Mouse (Mus musculus): ENCODE data around the gene Rnf24. TPM values are rescaled to one million over a fixed set of nuclear protein-coding genes. Genes with fewer than 3 reads are reported as not detected.

The Rnf24 gene
- total RNA-seq, 1 experiment = 4.3 TPM

GRCm38 (mm10) chr2:131351968-131352746, 535 bp downstream of the Rnf24 start:
- Histone ChIP-seq H3K4me3 (ENCODE audit: insufficient read depth in 1 of 2, low read depth in 1 of 2, low read length in 2 of 2, poor library complexity in 1 of 2, severe bottlenecking in 1 of 2) (peak overlapping the region; percentile 85 to 93), H3K4me1 (ENCODE audit: control insufficient read depth in 2 of 2, insufficient read depth in 2 of 2, low read length in 2 of 2, poor library complexity in 1 of 2) (peaks cover 0 to 2% of the 10 kb centered on the region in 2 experiments; a peak in 3 of 4 replicates), H3K9me3 (ENCODE audit: control insufficient read depth, insufficient read depth, low read depth, low read length) (no peaks in the 10 kb centered on the region), H3K9ac (ENCODE audit: insufficient read depth, low read depth, low read length, poor library complexity, severe bottlenecking) (peak overlapping the region; percentile 86), H3K36me3 (ENCODE audit: control insufficient read depth, insufficient read depth, low read length, poor library complexity, severe bottlenecking) (no peaks in the 10 kb centered on the region), H3K27ac (ENCODE audit: insufficient read depth, low read depth, low read length, poor library complexity, severe bottlenecking) (no peak overlapping the region)
- TF ChIP-seq HCFC1 (IDR thresholded peaks at IDR 0.05; ENCODE audit: borderline replicate concordance, insufficient read depth, low read length) (no peak), CHD2 (IDR thresholded peaks at IDR 0.05; ENCODE audit: low read depth, low read length) (no peak), ZNF384 (IDR thresholded peaks at IDR 0.05; ENCODE audit: low read depth, low read length) (no peak), MAFK (IDR thresholded peaks at IDR 0.05; ENCODE audit: insufficient read depth, low read depth, low read length) (no peak), ZC3H11A (IDR thresholded peaks at IDR 0.05; ENCODE audit: borderline replicate concordance, low read depth, low read length) (no peak)
- in situ Hi-C loops (cut with MboI; ENCODE audit: low sequenced_read_pairs in 2 of 2, unreplicated experiment in 2 of 2) = no loop called here
- DNase-seq (ENCODE audit: low read depth, low spot score) = no peak

- H3K36me3 ChIP-seq (ENCODE audit: control insufficient read depth, insufficient read depth, low read length, poor library complexity, severe bottlenecking) = no peaks in the 10 kb centered on the region
- in situ Hi-C loops (cut with MboI; ENCODE audit: low sequenced_read_pairs in 2 of 2, unreplicated experiment in 2 of 2) = no loop called here
- no peak overlapping the region for H3K27ac ChIP-seq (ENCODE audit: insufficient read depth, low read depth, low read length, poor library complexity, severe bottlenecking)
- peaks cover 0 to 2% of the 10 kb centered on the region in 2 experiments; a peak in 3 of 4 replicates for H3K4me1 ChIP-seq (ENCODE audit: control insufficient read depth in 2 of 2, insufficient read depth in 2 of 2, low read length in 2 of 2, poor library complexity in 1 of 2)
- DNase-seq (ENCODE audit: low read depth, low spot score) = no peak
- H3K9ac ChIP-seq (ENCODE audit: insufficient read depth, low read depth, low read length, poor library complexity, severe bottlenecking) = no peak overlapping the region; the same call in 1 of the 2 replicates
- no peaks in the 10 kb centered on the region for H3K9me3 ChIP-seq (ENCODE audit: control insufficient read depth, insufficient read depth, low read depth, low read length)
- TF ChIP-seq MAFK (IDR thresholded peaks at IDR 0.05; ENCODE audit: insufficient read depth, low read depth, low read length) (no peak), HCFC1 (IDR thresholded peaks at IDR 0.05; ENCODE audit: borderline replicate concordance, insufficient read depth, low read length) (no peak), ZNF384 (IDR thresholded peaks at IDR 0.05; ENCODE audit: low read depth, low read length) (no peak), ZC3H11A (IDR thresholded peaks at IDR 0.05; ENCODE audit: borderline replicate concordance, low read depth, low read length) (no peak), CHD2 (IDR thresholded peaks at IDR 0.05; ENCODE audit: low read depth, low read length) (no peak)
- H3K4me3 ChIP-seq (ENCODE audit: insufficient read depth in 1 of 2, low read depth in 1 of 2, low read length in 2 of 2, poor library complexity in 1 of 2, severe bottlenecking in 1 of 2) = peak overlapping the region; percentile 85 to 93; a peak in 3 of 4 replicates
These were observed 1.2 kb downstream of the Rnf24 start for GRCm38 (mm10) chr2:131351471-131351870.

- no peak overlapping the region for H3K4me3 ChIP-seq (ENCODE audit: insufficient read depth in 1 of 2, low read depth in 1 of 2, low read length in 2 of 2, poor library complexity in 1 of 2, severe bottlenecking in 1 of 2)
- H3K4me1 ChIP-seq (ENCODE audit: control insufficient read depth in 2 of 2, insufficient read depth in 2 of 2, low read length in 2 of 2, poor library complexity in 1 of 2) = peaks cover 0 to 2% of the 10 kb centered on the region in 2 experiments; a peak in 3 of 4 replicates
- DNase-seq (ENCODE audit: low read depth, low spot score) = no peak
- TF ChIP-seq ZC3H11A (IDR thresholded peaks at IDR 0.05; ENCODE audit: borderline replicate concordance, low read depth, low read length) = no peak
- TF ChIP-seq HCFC1 (IDR thresholded peaks at IDR 0.05; ENCODE audit: borderline replicate concordance, insufficient read depth, low read length) = no peak
- TF ChIP-seq ZNF384 (IDR thresholded peaks at IDR 0.05; ENCODE audit: low read depth, low read length) = no peak
- no peak for TF ChIP-seq MAFK (IDR thresholded peaks at IDR 0.05; ENCODE audit: insufficient read depth, low read depth, low read length)
- no peak for TF ChIP-seq CHD2 (IDR thresholded peaks at IDR 0.05; ENCODE audit: low read depth, low read length)
- no peaks in the 10 kb centered on the region for H3K36me3 ChIP-seq (ENCODE audit: control insufficient read depth, insufficient read depth, low read length, poor library complexity, severe bottlenecking)
- H3K27ac ChIP-seq (ENCODE audit: insufficient read depth, low read depth, low read length, poor library complexity, severe bottlenecking) = no peak overlapping the region
- no peak overlapping the region for H3K9ac ChIP-seq (ENCODE audit: insufficient read depth, low read depth, low read length, poor library complexity, severe bottlenecking)
- H3K9me3 ChIP-seq (ENCODE audit: control insufficient read depth, insufficient read depth, low read depth, low read length) = no peaks in the 10 kb centered on the region
- in situ Hi-C loops (cut with MboI; ENCODE audit: low sequenced_read_pairs in 2 of 2, unreplicated experiment in 2 of 2) = no loop called here
These were observed 2.4 kb downstream of the Rnf24 start for GRCm38 (mm10) chr2:131350301-131350700.

DNA sequence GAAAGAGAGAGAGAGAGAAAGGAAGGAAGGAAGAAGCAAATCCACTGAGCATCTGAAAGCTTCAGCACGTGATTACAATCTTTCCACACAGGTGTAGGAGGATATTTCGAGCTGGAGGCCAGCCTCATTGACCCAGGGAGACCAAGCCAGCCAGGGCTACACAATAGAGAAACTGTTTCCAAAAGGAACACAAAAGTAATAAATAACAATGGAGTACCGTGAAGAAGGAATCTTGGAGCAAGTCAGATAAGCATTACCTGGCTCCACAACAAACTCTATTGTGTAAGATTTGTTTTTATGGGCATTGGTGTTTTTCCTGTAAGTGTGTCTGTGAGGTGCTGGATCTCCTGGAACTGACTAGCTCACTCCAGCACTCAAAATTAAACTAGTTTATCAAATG, 7.1 kb downstream of the Rnf24 start:
- no peak for DNase-seq (ENCODE audit: low read depth, low spot score)
- in situ Hi-C loops (cut with MboI; ENCODE audit: low sequenced_read_pairs in 2 of 2, unreplicated experiment in 2 of 2) = no loop called here
- no peak overlapping the region for H3K9ac ChIP-seq (ENCODE audit: insufficient read depth, low read depth, low read length, poor library complexity, severe bottlenecking)
- no peak overlapping the region for H3K4me3 ChIP-seq (ENCODE audit: insufficient read depth in 1 of 2, low read depth in 1 of 2, low read length in 2 of 2, poor library complexity in 1 of 2, severe bottlenecking in 1 of 2)
- H3K36me3 ChIP-seq (ENCODE audit: control insufficient read depth, insufficient read depth, low read length, poor library complexity, severe bottlenecking) = no peaks in the 10 kb centered on the region
- H3K4me1 ChIP-seq (ENCODE audit: control insufficient read depth in 2 of 2, insufficient read depth in 2 of 2, low read length in 2 of 2, poor library complexity in 1 of 2) = no peaks in the 10 kb centered on the region
- no peak overlapping the region for H3K27ac ChIP-seq (ENCODE audit: insufficient read depth, low read depth, low read length, poor library complexity, severe bottlenecking)
- H3K9me3 ChIP-seq (ENCODE audit: control insufficient read depth, insufficient read depth, low read depth, low read length) = no peaks in the 10 kb centered on the region
- TF ChIP-seq HCFC1 (IDR thresholded peaks at IDR 0.05; ENCODE audit: borderline replicate concordance, insufficient read depth, low read length) (no peak), ZC3H11A (IDR thresholded peaks at IDR 0.05; ENCODE audit: borderline replicate concordance, low read depth, low read length) (no peak), CHD2 (IDR thresholded peaks at IDR 0.05; ENCODE audit: low read depth, low read length) (no peak), MAFK (IDR thresholded peaks at IDR 0.05; ENCODE audit: insufficient read depth, low read depth, low read length) (no peak), ZNF384 (IDR thresholded peaks at IDR 0.05; ENCODE audit: low read depth, low read length) (no peak)

All from ES-E14 (cell line).